In genomic region chr6:126666091-126666490, GRCm38 (mm10) we compare ENCODE assay signal across 25 mouse cellular contexts. TPM values are rescaled to one million over a fixed set of nuclear protein-coding genes. Genes with fewer than 3 reads are reported as not detected.
"Had no signal": no experiment of that assay in that cellular context is flagged by ENCODE, and none has a peak within 500 bp of the region (broad histone marks: within the 10 kb centered on the region; RNA-seq: fewer than 3 reads in every experiment).

No protein-coding gene starts in this region.

- H3K4me1 ChIP-seq: kidney, embryonic 15.5 days; limb, embryonic 10.5 days; liver, embryonic 12.5 days; liver, embryonic 15.5 days; lung, embryonic 15.5 days; megakaryocyte, embryonic 14.5 days; midbrain, embryonic 12.5 days; neural tube, embryonic 13.5 days had no signal

- H3K9ac ChIP-seq: kidney, embryonic 15.5 days; limb, embryonic 13.5 days; liver, embryonic 12.5 days; liver, embryonic 15.5 days; lung, embryonic 15.5 days; midbrain, embryonic 12.5 days; neural tube, embryonic 13.5 days had no signal

- DNase-seq: kidney, adult 11 months; kidney, adult 8-10 months; kidney, postnatal 10 days; kidney, postnatal 36 days; layer of hippocampus, postnatal 36 days; liver; lung, adult 18-20 months; lung, postnatal 10 days; lung, postnatal 36 days; retina, postnatal 1 day; thymus, adult 2 months; thymus, postnatal 14 days; thymus, postnatal 4 days had no signal

- H3K4me3 ChIP-seq: kidney, embryonic 15.5 days; left cerebral cortex, adult 2 months; limb, embryonic 10.5 days; limb, embryonic 13.5 days; liver, embryonic 12.5 days; liver, embryonic 15.5 days; lung, embryonic 15.5 days; megakaryocyte, embryonic 14.5 days; midbrain, embryonic 12.5 days; myocyte; neural tube, embryonic 13.5 days had no signal

- H3K27me3 ChIP-seq: liver, embryonic 15.5 days had no signal

- H3K9me3 ChIP-seq: kidney, embryonic 15.5 days; limb, embryonic 10.5 days; limb, embryonic 13.5 days; liver, embryonic 12.5 days; liver, embryonic 15.5 days; lung, embryonic 15.5 days; megakaryocyte, embryonic 14.5 days; midbrain, embryonic 12.5 days; neural tube, embryonic 13.5 days had no signal

- H3K36me3 ChIP-seq: kidney, embryonic 15.5 days; limb, embryonic 10.5 days; limb, embryonic 13.5 days; liver, embryonic 12.5 days; liver, embryonic 15.5 days; lung, embryonic 15.5 days; midbrain, embryonic 12.5 days; neural tube, embryonic 13.5 days had no signal

- H3K4me2 ChIP-seq: kidney, embryonic 15.5 days; limb, embryonic 13.5 days; liver, embryonic 12.5 days; liver, embryonic 15.5 days; lung, embryonic 15.5 days; midbrain, embryonic 12.5 days; neural tube, embryonic 13.5 days had no signal

- ATAC-seq: liver, embryonic 12.5 days had no signal

- H3K27ac ChIP-seq: kidney, embryonic 15.5 days; left cerebral cortex, adult 2 months; limb, embryonic 10.5 days; limb, embryonic 13.5 days; liver, embryonic 12.5 days; liver, embryonic 15.5 days; lung, embryonic 15.5 days; midbrain, embryonic 12.5 days; neural tube, embryonic 13.5 days; stomach, postnatal 0 days had no signal

RNA-seq across cellular contexts. Expression of gene Kcna1, which starts 19.9 kb away (rescaled TPM):
- polyA plus RNA-seq: liver, embryonic 15.5 days; myocyte had no signal
